Mouse (Mus musculus) neural tube, embryonic 13.5 days (tissue): ENCODE data around the gene Kmt2c. TPM values are rescaled to one million over a fixed set of nuclear protein-coding genes. Genes with fewer than 3 reads are reported as not detected.

Source experiments
- ATAC-seq: fragments of 200-750 bp; cut with Nextera tagmentation; 2 replicates; pipeline ENCODE4 v1.8.0; 2017; ENCODE audit warnings: low read depth, mild to moderate bottlenecking, moderate TSS enrichment, moderate library complexity
- H3K27ac ChIP-seq: fragments of 300-500 bp; sonication (generic); replicated peaks from 2 replicates; pipeline ENCODE4 v1.5.1; 2015; ENCODE audit warnings: moderate library complexity, mild to moderate bottlenecking, inconsistent platforms
- H3K27me3 ChIP-seq: fragments of 300-500 bp; sonication (generic); 2 replicates; pipeline ENCODE4 v1.6.1; 2015; ENCODE audit warnings: mild to moderate bottlenecking, inconsistent platforms
- H3K36me3 ChIP-seq: fragments of 300-500 bp; sonication (generic); 2 replicates; pipeline ENCODE4 v1.6.1; 2015; ENCODE audit warnings: mild to moderate bottlenecking, inconsistent platforms
- H3K4me1 ChIP-seq: fragments of 300-500 bp; sonication (generic); replicated peaks from 2 replicates; pipeline ENCODE4 v1.6.1; 2015; ENCODE audit warnings: inconsistent platforms
- H3K4me2 ChIP-seq: fragments of 300-500 bp; sonication (generic); 2 replicates; pipeline ENCODE4 v1.6.1; 2015; ENCODE audit warnings: inconsistent platforms, mild to moderate bottlenecking, moderate library complexity
- H3K4me3 ChIP-seq: fragments of 300-500 bp; sonication (generic); 2 replicates; pipeline ENCODE4 v1.5.1; 2015; ENCODE audit warnings: mild to moderate bottlenecking, inconsistent platforms
- H3K9ac ChIP-seq: fragments of 300-500 bp; sonication (generic); 2 replicates; pipeline ENCODE4 v1.6.1; 2015; ENCODE audit warnings: moderate library complexity, mild to moderate bottlenecking, inconsistent platforms
- H3K9me3 ChIP-seq: fragments of 300-500 bp; sonication (generic); 2 replicates; pipeline ENCODE4 v1.6.1; 2016; ENCODE audit warnings: inconsistent platforms
- WGBS: fragments of 180-500 bp; shearing (Covaris S2); methylation state at CpG from one replicate; pipeline ENCODE4 v1.1.7; 2015; 5-methylcytosine and 5-hydroxymethylcytosine counted together
- polyA plus RNA-seq: library from polyadenylated mRNA; unstranded; fragments of >200 nt; fragmentation: Nextera tagmentation; extraction: Ambion mirVana; gene quantifications from 2 replicates; pipeline ENCODE4 v1.2.1, GENCODE M21; 2015

Gene Kmt2c
- polyA plus RNA-seq, 1 experiment from 2014 or later = 16.8 TPM

DNA sequence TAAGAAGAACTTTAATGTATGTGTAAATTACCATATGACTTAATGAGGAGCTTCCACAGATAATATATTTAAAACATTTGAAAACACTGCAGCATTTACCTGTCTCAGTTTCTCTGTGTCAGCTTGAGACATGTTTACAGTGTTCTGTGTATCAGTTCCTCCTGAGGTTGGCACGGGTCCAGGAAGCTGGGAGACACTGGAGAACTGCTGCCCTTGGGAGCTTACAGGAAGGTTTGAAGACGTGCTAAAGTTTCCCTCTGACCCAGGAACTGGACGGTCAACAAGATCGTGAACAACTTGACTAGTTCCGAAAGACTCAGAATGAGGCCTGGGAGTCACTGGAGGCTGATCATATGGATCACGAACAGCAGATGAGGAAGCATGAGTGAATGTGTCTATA lies 184.7 kb downstream of the Kmt2c start:
- WGBS = 90% methylated on average over 6 of the region's 6 CpGs
- Histone ChIP-seq H3K4me1 (no peaks in the 10 kb centered on the region), H3K9ac (no peak overlapping the region), H3K4me2 (no peak overlapping the region), H3K9me3 (no peaks in the 10 kb centered on the region), H3K4me3 (no peak overlapping the region), H3K27ac (no peak overlapping the region), H3K27me3 (no peaks in the 10 kb centered on the region), H3K36me3 (peaks cover 70% of the 10 kb centered on the region)
- ATAC-seq = no peak

- H3K36me3 ChIP-seq = peaks cover 55% of the 10 kb centered on the region
- no peaks in the 10 kb centered on the region for H3K4me1 ChIP-seq
- no peak overlapping the region for H3K4me3 ChIP-seq
- ATAC-seq = no peak
- H3K9me3 ChIP-seq = no peaks in the 10 kb centered on the region
- no peak overlapping the region for H3K9ac ChIP-seq
- no peak overlapping the region for H3K4me2 ChIP-seq
- no peaks in the 10 kb centered on the region for H3K27me3 ChIP-seq
- WGBS = 93% methylated on average over 2 of the region's 2 CpGs
- no peak overlapping the region for H3K27ac ChIP-seq
Observed at GRCm38 (mm10) chr5:25310226-25310625, 188.4 kb downstream of the Kmt2c start.

GRCm38 (mm10) chr5:25296830-25297229 lies 201.8 kb downstream of the Kmt2c start:
- no peaks in the 10 kb centered on the region for H3K4me1 ChIP-seq
- WGBS = 78% methylated on average over 3 of the region's 3 CpGs
- no peak overlapping the region for H3K4me2 ChIP-seq
- no peak overlapping the region for H3K9ac ChIP-seq
- no peak overlapping the region for H3K27ac ChIP-seq
- no peaks in the 10 kb centered on the region for H3K27me3 ChIP-seq
- ATAC-seq = no peak
- H3K9me3 ChIP-seq = no peaks in the 10 kb centered on the region
- H3K36me3 ChIP-seq = peaks cover 49% of the 10 kb centered on the region
- H3K4me3 ChIP-seq = no peak overlapping the region

GRCm38 (mm10) chr5:25283988-25284387 lies 214.6 kb downstream of the Kmt2c start:
- Histone ChIP-seq H3K36me3 (peaks cover 88% of the 10 kb centered on the region), H3K4me3 (no peak overlapping the region), H3K27me3 (no peaks in the 10 kb centered on the region), H3K4me2 (no peak overlapping the region), H3K9ac (no peak overlapping the region), H3K4me1 (no peaks in the 10 kb centered on the region), H3K27ac (no peak overlapping the region), H3K9me3 (no peaks in the 10 kb centered on the region)
- ATAC-seq = no peak
- 97% methylated on average over 13 of the region's 13 CpGs for WGBS

DNA sequence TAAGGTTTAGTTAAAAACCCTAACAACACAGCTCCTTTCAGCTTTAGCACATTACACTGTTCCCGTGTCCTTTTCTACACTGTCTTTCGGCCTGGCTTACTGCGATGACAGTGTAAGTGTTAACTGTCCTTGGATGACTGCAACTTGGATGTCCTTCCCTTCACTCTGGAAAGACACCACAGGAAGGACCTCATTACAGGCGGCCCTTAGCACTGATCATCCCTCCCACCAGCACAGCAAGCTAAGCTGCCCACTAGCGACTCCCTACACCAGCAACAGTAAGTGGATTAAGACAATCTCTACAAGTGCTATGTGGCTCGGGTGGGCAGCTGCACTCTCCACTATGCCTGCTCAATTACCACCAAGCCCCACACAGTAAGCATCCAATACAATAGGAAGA lies 222.2 kb downstream of the Kmt2c start:
- WGBS = 88% methylated on average over 6 of the region's 6 CpGs
- Histone ChIP-seq H3K27me3 (no peaks in the 10 kb centered on the region), H3K4me2 (no peak overlapping the region), H3K9ac (no peak overlapping the region), H3K27ac (no peak overlapping the region), H3K9me3 (no peaks in the 10 kb centered on the region), H3K4me1 (no peaks in the 10 kb centered on the region), H3K36me3 (peaks cover 82% of the 10 kb centered on the region), H3K4me3 (no peak overlapping the region)
- ATAC-seq = no peak

- H3K9me3 ChIP-seq = no peaks in the 10 kb centered on the region
- peaks cover 82% of the 10 kb centered on the region for H3K36me3 ChIP-seq
- H3K9ac ChIP-seq = no peak overlapping the region
- no peak overlapping the region for H3K4me2 ChIP-seq
- 92% methylated on average over 10 of the region's 10 CpGs for whole genome bisulfite sequencing
- H3K27me3 ChIP-seq = no peaks in the 10 kb centered on the region
- ATAC-seq = no peak
- H3K4me3 ChIP-seq = no peak overlapping the region
- H3K4me1 ChIP-seq = no peaks in the 10 kb centered on the region
- H3K27ac ChIP-seq = no peak overlapping the region
Observed at GRCm38 (mm10) chr5:25275629-25276028, 223.0 kb downstream of the Kmt2c start.

DNA sequence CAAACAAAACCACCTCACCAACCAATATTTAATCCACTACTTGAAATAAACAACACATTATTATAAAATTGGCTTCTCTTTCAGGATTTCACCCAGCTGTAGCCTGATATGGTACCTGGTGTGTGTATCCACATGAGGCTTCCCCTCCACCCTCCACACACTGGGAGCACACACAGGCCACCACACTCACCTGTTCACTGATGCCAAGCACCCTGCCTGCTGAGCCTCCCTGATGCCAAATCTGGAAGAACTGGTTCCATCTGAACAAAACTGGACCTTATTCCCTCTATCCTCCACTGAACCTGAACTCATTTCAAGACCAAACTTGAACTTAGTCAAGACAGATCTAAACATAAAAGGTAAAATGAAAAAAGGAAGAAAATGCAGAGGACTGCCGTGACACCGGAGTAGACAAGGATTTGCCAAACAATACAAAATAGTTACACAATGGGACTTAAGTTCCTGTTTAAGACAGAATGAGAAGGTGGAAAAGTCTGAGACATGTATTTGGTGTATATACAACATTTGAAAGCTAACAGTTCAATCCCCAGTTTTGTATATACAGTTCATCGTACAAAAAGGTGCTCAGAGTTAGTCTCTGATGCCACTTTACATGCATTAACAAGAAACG lies 230.2 kb downstream of the Kmt2c start:
- no peak for ATAC-seq
- Histone ChIP-seq H3K9me3 (no peaks in the 10 kb centered on the region), H3K4me2 (no peak overlapping the region), H3K4me3 (no peak overlapping the region), H3K9ac (no peak overlapping the region), H3K27me3 (no peaks in the 10 kb centered on the region), H3K27ac (no peak overlapping the region), H3K36me3 (peaks cover 81% of the 10 kb centered on the region), H3K4me1 (no peaks in the 10 kb centered on the region)
- 96% methylated on average over 4 of the region's 4 CpGs for WGBS

DNA sequence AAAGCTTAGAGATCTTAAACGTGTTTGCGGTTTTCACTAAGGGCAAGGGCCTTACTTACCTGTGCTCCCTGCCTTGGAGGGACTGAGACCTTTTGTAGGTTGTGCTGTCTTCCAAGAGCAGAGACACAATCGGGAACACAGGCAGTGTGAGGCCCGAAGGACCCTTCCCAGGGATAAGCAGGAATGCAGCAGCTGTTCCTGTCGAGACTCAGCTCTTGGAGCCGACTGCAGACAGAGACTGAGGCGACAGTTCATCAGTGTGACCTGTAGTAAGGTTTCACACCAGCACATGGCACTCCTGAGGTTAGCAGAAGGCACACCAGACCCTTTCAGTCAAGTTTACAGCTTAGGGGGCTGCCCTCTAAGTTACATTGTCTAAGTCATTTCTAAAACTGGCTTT lies 236.3 kb downstream of the Kmt2c start:
- H3K36me3 ChIP-seq = peaks cover 96% of the 10 kb centered on the region
- H3K9me3 ChIP-seq = no peaks in the 10 kb centered on the region
- 93% methylated on average over 7 of the region's 7 CpGs for WGBS
- no peak overlapping the region for H3K9ac ChIP-seq
- no peak overlapping the region for H3K4me3 ChIP-seq
- H3K4me2 ChIP-seq = no peak overlapping the region
- H3K27ac ChIP-seq = no peak overlapping the region
- no peaks in the 10 kb centered on the region for H3K27me3 ChIP-seq
- H3K4me1 ChIP-seq = no peaks in the 10 kb centered on the region
- no peak for ATAC-seq

DNA sequence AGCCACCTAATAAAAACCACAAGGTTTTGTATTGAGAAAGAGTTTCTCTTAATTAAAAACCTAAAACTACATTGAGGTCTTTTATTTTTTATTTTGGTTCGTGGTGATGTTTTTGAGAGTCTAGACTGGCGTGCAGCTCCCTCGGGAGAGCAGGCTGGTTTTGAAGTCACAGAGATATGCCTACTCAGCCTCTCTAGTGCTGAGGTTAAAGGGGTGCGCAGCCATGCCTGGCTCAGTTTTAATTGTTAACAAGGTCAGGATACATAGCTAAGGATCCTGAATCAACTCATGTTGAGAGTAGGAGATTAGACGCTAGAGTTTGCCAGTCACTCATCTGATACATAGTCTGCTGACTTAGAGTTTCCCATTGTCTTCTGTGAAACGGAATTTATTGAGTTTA lies 237.1 kb downstream of the Kmt2c start:
- no peaks in the 10 kb centered on the region for H3K9me3 ChIP-seq
- no peaks in the 10 kb centered on the region for H3K4me1 ChIP-seq
- H3K27ac ChIP-seq = no peak overlapping the region
- ATAC-seq = no peak
- H3K27me3 ChIP-seq = no peaks in the 10 kb centered on the region
- H3K36me3 ChIP-seq = peaks cover 97% of the 10 kb centered on the region
- 88% methylated on average over 6 of the region's 6 CpGs for WGBS
- no peak overlapping the region for H3K4me3 ChIP-seq
- no peak overlapping the region for H3K4me2 ChIP-seq
- H3K9ac ChIP-seq = no peak overlapping the region

- Histone ChIP-seq H3K4me2 (no peak overlapping the region), H3K4me1 (no peaks in the 10 kb centered on the region), H3K27ac (no peak overlapping the region), H3K27me3 (no peaks in the 10 kb centered on the region), H3K4me3 (no peak overlapping the region), H3K9me3 (no peaks in the 10 kb centered on the region), H3K9ac (no peak overlapping the region), H3K36me3 (peaks cover 100% of the 10 kb centered on the region)
- WGBS = 87% methylated on average over 2 of the region's 2 CpGs
- no peak for ATAC-seq
Observed at GRCm38 (mm10) chr5:25256686-25257085, 241.9 kb downstream of the Kmt2c start.

GRCm38 (mm10) chr5:25254491-25254890 lies 244.1 kb downstream of the Kmt2c start:
- Histone ChIP-seq H3K4me1 (no peaks in the 10 kb centered on the region), H3K4me3 (no peak overlapping the region), H3K27me3 (no peaks in the 10 kb centered on the region), H3K9ac (no peak overlapping the region), H3K27ac (no peak overlapping the region), H3K36me3 (peaks cover 100% of the 10 kb centered on the region), H3K9me3 (no peaks in the 10 kb centered on the region), H3K4me2 (no peak overlapping the region)
- WGBS = 97% methylated on average over 4 of the region's 4 CpGs
- ATAC-seq = no peak

- Histone ChIP-seq H3K27me3 (no peaks in the 10 kb centered on the region), H3K4me1 (no peaks in the 10 kb centered on the region), H3K36me3 (peaks cover 96% of the 10 kb centered on the region), H3K9me3 (no peaks in the 10 kb centered on the region), H3K4me2 (no peak overlapping the region), H3K27ac (no peak overlapping the region), H3K9ac (no peak overlapping the region), H3K4me3 (no peak overlapping the region)
- ATAC-seq = no peak
- 95% methylated on average over 8 of the region's 8 CpGs for WGBS
Observed at GRCm38 (mm10) chr5:25252825-25253544, 245.6 kb downstream of the Kmt2c start.

GRCm38 (mm10) chr5:25252423-25252822 lies 246.2 kb downstream of the Kmt2c start:
- Histone ChIP-seq H3K27me3 (no peaks in the 10 kb centered on the region), H3K27ac (no peak overlapping the region), H3K9ac (no peak overlapping the region)

More at GRCm38 (mm10) chr5:25252423-25252822, 246.2 kb downstream of the Kmt2c start:
- 79% methylated on average over 2 of the region's 2 CpGs for WGBS
- Histone ChIP-seq H3K4me2 (no peak overlapping the region), H3K36me3 (peaks cover 90% of the 10 kb centered on the region), H3K4me1 (no peaks in the 10 kb centered on the region), H3K9me3 (no peaks in the 10 kb centered on the region), H3K4me3 (no peak overlapping the region)
- ATAC-seq = no peak
